Mouse (Mus musculus) c-Kit-positive CD71-negative TER-119-negative erythroid progenitor cells, embryonic 14.5 days (primary cell): ENCODE measurements around the gene Fam69a.
"Not testable (repeated sequence)": the region's sequence is repeated elsewhere in the genome, so short reads cannot be mapped to it uniquely, and the experiment has no call there.

Source experiments
- DNase-seq: peaks from one replicate; pipeline ENCODE4 v3.0.0-alpha.2; 2013; ENCODE audit warnings: low read depth

Fam69a gene

GRCm38 (mm10) chr5:107986967-107987834 is at the start of gene Fam69a:
Fam69a (minus strand) TSS chr5:107987085.
- DNase-seq, result peak; percentile 73

GRCm38 (mm10) chr5:108035523-108035922 is 48.6 kb upstream of the Fam69a start:
- no peak for DNase-seq

DNA sequence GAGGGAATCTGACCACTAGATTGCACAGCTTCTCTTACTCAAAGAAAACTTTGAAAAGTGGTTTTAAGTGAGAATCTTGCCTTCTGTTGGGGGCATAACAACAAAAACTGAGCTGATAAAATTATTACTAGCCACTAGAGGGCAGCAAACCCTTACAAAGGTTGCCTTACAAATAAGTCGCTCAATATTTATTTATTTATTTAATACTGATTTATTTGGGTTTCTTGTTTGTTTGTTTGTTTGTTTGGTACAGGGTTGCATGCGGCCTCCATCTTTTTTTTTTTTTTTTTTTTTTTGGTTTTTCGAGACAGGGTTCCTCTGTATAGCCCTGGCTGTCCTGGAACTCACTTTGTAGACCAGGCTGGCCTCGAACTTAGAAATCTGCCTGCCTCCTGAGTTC is 47.3 kb upstream of the Fam69a start:
- peak; percentile 43 for DNase-seq

GRCm38 (mm10) chr5:108031267-108031666 is 44.4 kb upstream of the Fam69a start:
- no peak for DNase-seq

GRCm38 (mm10) chr5:108029968-108030367 is 43.1 kb upstream of the Fam69a start:
- DNase-seq, result no peak

- DNase-seq, result not testable (repeated sequence)
These were observed 42.1 kb upstream of the Fam69a start for GRCm38 (mm10) chr5:108028797-108029536.

DNA sequence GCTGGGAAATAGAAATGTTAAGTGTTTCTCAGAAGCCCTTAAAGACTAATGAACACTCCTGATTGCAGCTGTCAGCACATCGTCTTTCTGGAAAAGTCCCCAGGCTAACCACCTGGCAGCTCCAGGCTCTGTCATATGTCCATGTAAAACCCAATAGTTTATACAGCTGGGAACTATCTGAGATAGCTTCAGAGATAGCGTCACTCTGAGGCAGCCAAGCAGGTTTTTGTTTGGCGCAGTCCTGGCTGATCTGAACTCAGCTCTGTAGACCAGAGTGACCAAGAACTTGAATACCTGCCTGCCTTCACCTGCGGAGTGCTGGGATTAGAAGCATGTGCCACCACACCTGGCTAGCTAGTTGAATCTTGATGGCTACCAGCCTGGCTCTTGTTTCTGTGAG is 41.3 kb upstream of the Fam69a start:
- no peak for DNase-seq

DNA sequence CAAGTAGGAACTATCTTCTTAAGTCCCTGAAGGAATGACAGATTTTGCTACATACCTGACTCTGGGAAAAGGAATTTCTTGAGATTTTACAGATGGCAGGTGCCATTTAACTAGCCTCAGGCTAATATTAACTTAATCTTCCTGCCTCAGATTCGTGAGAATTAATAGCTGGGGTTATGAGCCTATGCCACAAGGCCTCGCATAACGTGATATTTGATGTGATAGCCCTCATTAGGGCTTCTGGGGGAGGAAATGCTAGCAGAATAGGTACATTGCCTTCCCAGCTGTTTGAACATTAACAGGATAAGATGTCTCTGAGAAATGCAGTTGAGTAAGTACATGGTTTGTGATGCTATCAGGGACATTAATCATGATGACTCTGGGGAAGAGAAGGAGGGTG is 34.5 kb upstream of the Fam69a start:
- DNase-seq, result no peak

DNA sequence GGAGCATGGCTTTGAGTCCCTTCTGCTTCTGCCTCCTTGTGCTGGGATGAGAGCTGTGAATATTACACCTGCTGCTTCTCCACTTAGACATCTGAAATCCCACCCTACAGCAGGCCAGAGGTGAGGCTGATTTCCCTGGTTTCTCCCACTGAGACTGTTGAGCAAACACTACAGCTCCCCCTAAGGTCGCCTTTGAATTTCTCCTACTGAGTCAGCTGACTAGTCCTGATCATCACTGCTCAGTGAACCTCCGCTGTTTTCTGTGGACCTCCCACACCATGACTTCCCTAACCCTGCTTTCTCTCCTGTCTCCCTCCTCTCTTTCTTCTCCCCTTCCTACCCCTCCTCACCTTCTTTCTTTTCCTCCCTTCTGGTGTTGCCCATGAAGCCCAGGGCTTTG is 32.5 kb upstream of the Fam69a start:
- DNase-seq, result no peak

DNA sequence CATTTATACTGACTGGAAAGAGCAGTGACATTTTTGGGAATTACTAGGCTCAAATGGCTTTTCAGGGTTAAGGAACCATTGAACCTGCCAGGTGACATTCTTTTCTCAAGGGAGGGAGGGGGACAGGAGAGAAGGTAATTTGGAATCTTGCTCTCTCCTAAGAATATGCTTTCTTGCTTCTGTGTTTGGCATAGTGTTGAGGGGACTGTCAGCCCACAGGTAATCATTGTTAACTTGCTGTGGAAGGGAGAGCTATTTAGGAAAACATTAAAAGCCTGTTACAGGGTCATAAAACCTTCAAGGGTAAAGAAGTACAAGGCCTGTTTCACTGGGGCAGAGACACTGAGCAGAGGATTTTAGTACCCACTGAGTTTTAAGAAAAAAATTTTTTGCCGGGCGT is 30.3 kb upstream of the Fam69a start:
- no peak for DNase-seq

DNA sequence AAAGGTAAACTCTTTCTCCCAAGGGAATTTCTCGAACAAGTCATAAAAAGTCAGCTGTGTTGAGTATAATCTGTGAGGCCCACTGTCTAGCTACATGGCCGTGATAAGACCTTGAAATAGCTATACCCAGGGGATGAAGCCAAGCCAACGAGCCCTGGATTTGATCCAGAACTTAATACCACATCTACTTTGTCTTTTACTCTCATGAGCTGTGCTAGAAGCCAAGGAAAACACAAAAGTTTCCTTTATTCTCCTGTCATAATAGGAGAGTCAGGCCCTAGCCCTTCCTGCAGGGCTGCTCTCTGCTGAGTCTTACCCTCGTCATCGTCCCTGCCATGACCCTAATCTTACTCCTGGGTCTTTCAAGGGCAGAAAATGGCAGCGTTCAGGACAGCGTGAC is 28.5 kb upstream of the Fam69a start:
- no peak for DNase-seq

- DNase-seq, result no peak
These were observed 27.3 kb upstream of the Fam69a start for GRCm38 (mm10) chr5:108014173-108014572.

DNA sequence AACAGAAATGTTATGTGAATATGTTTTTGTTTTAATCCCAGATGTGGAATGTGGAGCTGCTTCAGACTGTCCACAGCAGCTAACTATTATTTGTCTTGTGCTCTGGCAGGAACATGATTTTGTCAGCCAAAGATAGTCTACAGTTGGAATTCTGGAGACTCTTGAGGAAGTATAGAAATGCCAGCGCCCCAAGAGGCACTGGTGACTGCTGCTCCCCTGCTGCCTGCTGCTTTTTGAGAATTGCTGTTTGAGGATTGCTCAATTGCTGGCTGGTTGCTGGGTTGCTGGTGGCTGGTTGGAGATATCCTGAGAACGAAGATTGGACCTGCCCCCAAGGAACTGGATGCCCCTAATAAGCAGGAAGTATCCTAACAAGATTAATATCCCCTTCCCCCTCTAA is 22.8 kb upstream of the Fam69a start:
- no peak for DNase-seq

DNA sequence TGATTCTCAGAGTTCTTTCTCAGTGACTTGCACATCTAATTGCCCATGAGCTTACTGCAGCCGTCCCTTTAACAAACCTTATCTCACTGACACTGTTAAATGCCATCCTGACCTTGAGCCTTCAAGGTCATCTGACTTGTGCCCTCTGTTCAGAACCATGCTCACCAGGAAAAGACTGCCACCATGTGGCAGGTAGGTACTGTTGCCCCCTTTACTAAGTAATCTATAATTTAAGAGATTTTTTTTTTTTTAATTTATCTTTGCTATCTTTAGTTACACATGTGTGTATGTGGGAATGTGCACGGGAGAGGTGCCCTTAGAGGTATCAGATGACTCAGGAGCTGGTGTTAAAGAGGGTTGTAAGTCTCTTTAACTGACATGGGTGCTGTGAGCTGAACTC is 18.2 kb upstream of the Fam69a start:
- DNase-seq, result no peak

DNA sequence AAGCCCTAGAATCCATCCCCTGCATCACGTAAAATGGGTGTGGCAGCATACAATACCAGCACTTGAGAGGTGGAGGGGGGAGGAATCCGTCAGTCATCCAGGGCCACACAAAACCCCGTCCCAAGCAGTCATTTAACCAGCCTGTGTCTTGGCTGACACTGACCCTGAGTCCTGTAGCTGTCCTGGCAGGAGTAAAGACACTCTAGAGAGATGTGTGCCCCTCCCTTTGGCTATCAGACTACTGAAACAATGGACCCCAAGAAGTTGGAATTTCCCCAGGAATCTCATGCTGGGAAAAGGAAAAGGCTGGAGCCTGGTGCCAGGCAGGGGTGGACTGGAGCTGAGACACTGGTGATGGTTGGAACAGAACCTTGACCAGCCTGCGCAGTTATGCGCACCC is 15.8 kb upstream of the Fam69a start:
- DNase-seq, result no peak

DNA sequence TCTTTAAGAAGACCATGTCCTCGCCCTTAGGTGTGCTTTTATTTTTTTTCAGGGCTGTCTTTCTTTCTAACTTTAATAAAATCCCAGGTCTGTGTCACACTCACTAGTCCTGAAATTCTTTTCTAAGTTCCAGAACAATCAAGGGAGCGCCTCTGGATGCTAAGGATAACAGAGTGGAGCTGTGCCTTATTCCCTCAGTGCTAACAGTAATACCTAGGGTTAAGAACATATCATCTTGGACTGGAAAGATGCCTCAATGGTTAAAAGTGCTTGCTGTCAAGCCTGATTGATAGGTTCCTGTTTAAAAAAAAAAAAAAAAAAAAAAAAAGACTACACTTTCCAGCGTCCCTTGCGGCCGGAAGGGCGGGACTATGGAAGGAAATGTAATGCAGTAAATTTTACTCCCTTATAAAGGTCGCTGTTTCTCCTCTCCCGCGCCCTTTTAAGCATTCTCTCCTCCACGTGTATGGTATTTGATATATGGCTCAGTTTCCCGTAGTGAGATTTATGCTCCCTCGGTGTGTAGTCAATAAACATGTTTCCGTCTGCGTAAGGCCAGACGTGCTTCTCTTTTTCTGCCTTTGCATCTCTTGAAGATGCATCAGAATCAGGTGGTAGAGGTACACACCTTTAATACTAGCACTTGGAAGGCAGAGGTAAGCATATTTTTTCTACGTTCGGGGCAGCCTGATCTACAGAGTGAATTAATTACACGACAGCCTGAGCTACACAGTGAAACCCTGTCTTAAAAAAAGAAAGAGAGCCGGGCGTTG is 14.1 kb upstream of the Fam69a start:
- DNase-seq, result no peak

DNA sequence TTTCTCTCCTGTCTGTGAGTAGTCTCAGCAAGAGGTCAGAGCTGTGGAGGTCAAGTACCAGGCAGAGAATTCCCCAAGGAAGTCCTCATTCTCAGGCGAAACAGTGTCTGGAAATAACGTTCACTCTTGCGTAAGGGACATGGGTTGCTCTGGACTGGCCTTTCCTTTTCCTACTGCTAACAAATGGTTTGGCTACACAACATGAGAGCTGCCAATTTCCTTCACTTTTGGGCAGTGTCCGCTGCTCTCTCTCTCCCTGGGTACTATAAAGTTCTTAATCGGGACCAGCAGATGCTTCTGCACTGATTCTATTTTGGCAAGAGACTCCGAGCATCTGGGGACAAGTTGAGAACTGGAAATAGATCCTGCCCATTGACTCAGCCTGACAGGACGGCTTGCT is 10.8 kb upstream of the Fam69a start:
- DNase-seq, result no peak

DNA sequence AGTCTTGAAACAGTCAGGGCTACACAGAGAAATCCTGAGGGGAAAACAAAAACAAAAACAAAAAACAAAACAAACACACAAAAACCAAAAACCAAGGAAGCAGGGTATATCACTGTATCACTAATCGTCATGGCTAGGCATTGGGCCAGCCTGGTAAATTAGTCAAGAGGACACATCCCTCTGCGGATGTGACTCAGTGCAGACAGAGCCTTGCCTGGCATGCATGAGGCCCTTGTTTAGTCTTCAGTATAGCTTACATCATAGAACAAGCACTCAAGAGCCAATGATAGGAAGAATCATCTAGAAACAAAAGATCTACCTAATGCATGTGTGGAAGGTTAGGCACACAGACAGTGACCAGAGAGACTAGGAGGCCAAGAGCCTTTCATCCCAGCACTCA is 9.1 kb upstream of the Fam69a start:
- no peak for DNase-seq

- DNase-seq, result no peak
These were observed 958 bp upstream of the Fam69a start for GRCm38 (mm10) chr5:107987835-107988251.

DNA sequence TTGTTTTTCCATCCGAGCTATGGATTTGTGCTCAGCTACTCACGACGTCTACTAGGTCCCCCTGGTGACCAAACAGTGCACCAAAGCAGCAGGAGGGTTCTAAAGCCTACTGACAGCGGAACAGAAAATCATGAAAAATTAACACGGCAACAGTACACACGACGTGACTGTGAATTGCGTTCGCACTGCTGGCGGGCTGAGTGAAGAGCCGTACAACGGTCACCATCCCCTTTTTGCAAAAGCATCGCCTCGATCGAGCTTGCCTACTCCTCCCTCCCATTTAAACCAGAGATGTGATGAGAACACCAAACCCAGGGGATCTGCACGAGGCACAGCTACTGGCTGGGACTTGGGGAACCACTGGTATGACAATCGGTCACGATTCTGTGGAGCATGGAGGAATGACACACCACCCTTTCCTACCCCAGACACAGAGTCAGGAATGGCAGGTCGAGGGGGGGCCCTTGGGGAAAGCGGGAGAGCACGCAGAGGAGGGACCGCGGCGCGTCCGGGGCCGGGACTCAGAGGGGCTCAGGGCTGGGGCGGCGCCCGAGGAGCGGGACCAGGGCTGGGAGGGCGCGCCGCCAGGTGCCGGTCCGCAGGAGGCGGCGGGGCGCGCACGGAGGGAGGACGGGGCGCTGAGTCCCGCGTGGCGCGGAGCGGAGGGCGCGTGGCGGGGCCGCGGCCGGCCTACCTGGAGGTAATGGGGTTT is 474 bp downstream of the Fam69a start:
- peak; percentile 74 for DNase-seq

- DNase-seq, result no peak
These were observed 2.9 kb downstream of the Fam69a start for GRCm38 (mm10) chr5:107983946-107984345.

- DNase-seq, result no peak
These were observed 4.9 kb downstream of the Fam69a start for GRCm38 (mm10) chr5:107982016-107982415.
